Mouse (Mus musculus) heart, embryonic 14.5 days (tissue): ENCODE results near the gene Snip1. TPM values are rescaled to one million over a fixed set of nuclear protein-coding genes. Genes with fewer than 3 reads are reported as not detected.
A peak's percentile ranks its signal among the peaks of the same experiment; 100 is the strongest.

Experiments
- ATAC-seq: fragments of 200-750 bp; cut with Nextera tagmentation; 2 replicates; pipeline ENCODE4 v1.8.0; 2017; ENCODE audit warnings: low read depth, moderate TSS enrichment; ENCODE audit not compliant: insufficient number of reproducible peaks, insufficient read depth, low FRiP score
- H3K27ac ChIP-seq, 2 experiments: fragments of 200-500 bp in 1 of 2; fragments of 300-500 bp in 1 of 2; sonication (generic) in 1 of 2; replicated peaks in 1 of 2; 2 replicates each; pipeline ENCODE4 v1.5.1; 2012 to 2014; ENCODE audit warnings: low read depth in 2 of 2, low read length in 2 of 2, control low read depth in 1 of 2, mild to moderate bottlenecking in 1 of 2, mixed read lengths in 1 of 2; ENCODE audit not compliant: control insufficient read depth in 1 of 2, insufficient read depth in 1 of 2
- H3K27me3 ChIP-seq: fragments of 300-500 bp; sonication (generic); 2 replicates; pipeline ENCODE4 v1.6.1; 2014; ENCODE audit warnings: mild to moderate bottlenecking, low read length, control low read depth; ENCODE audit not compliant: control insufficient read depth, insufficient read depth
- H3K36me3 ChIP-seq: fragments of 300-500 bp; sonication (generic); 2 replicates; pipeline ENCODE4 v1.6.1; 2014; ENCODE audit warnings: mild to moderate bottlenecking, control low read depth, low read length, mixed read lengths; ENCODE audit not compliant: control insufficient read depth, insufficient read depth
- H3K4me1 ChIP-seq, 2 experiments: fragments of 200-500 bp in 1 of 2; fragments of 300-500 bp in 1 of 2; sonication (generic) in 1 of 2; 2 replicates each; pipeline ENCODE4 v1.6.1; 2012 to 2014; ENCODE audit warnings: low read length in 2 of 2, control low read depth in 1 of 2, mixed read lengths in 1 of 2; ENCODE audit not compliant: control insufficient read depth in 2 of 2, insufficient read depth in 2 of 2
- H3K4me2 ChIP-seq: fragments of 300-500 bp; sonication (generic); 2 replicates; pipeline ENCODE4 v1.6.1; 2014; ENCODE audit warnings: mild to moderate bottlenecking, low read length
- H3K4me3 ChIP-seq, 2 experiments: fragments of 200-500 bp in 1 of 2; fragments of 300-500 bp in 1 of 2; sonication (generic) in 1 of 2; 2 replicates each; pipeline ENCODE4 v1.5.1; 2012 to 2014; ENCODE audit warnings: low read length in 2 of 2, mild to moderate bottlenecking in 2 of 2, control low read depth in 1 of 2, low read depth in 1 of 2, moderate library complexity in 1 of 2; ENCODE audit not compliant: control insufficient read depth in 1 of 2, insufficient read depth in 1 of 2
- H3K9ac ChIP-seq: fragments of 300-500 bp; sonication (generic); 2 replicates; pipeline ENCODE4 v1.6.1; 2014; ENCODE audit warnings: mild to moderate bottlenecking, low read length
- H3K9me3 ChIP-seq: fragments of 300-500 bp; sonication (generic); 2 replicates; pipeline ENCODE4 v1.6.1; 2016; ENCODE audit warnings: low read length, control low read depth; ENCODE audit not compliant: control insufficient read depth
- WGBS: fragments of 180-500 bp; shearing (Covaris S2); extraction: QIAGEN DNeasy Blood & Tissue Kit; methylation state at CpG from one replicate; pipeline ENCODE4 v1.1.7; 2014; 5-methylcytosine and 5-hydroxymethylcytosine counted together
- polyA plus RNA-seq: library from polyadenylated mRNA; unstranded; fragments of >200 nt; fragmentation: Nextera tagmentation; extraction: Ambion mirVana; gene quantifications from 2 replicates; pipeline ENCODE4 v1.2.1, GENCODE M21; 2014

Gene Snip1
- polyA plus RNA-seq, 1 experiment from 2014 or later = 19.3 TPM

GRCm38 (mm10) chr4:125056476-125056875 is 10.0 kb upstream of the Snip1 start:
- ATAC-seq = no peak
- Histone ChIP-seq H3K27ac (0 out of 4 replicates have a peak overlapping the region, but pooled peaks of 1 of the 2 experiments have one; percentile 33), H3K4me1 (peaks cover 9 to 15% of the 10 kb centered on the region in 2 experiments), H3K4me2 (no peak overlapping the region), H3K9ac (no peak overlapping the region), H3K9me3 (no peaks in the 10 kb centered on the region), H3K4me3 (no peak overlapping the region), H3K36me3 (peaks cover 51% of the 10 kb centered on the region), H3K27me3 (no peaks in the 10 kb centered on the region)
- WGBS = 92% methylated on average over 4 of the region's 4 CpGs

- Histone ChIP-seq H3K36me3 (peaks cover 43% of the 10 kb centered on the region), H3K27ac (peak overlapping the region; percentile 33 to 58; a peak in 3 of 4 replicates), H3K9me3 (no peaks in the 10 kb centered on the region), H3K4me1 (peaks cover 9 to 15% of the 10 kb centered on the region in 2 experiments), H3K27me3 (no peaks in the 10 kb centered on the region), H3K4me3 (no peak overlapping the region), H3K9ac (no peak overlapping the region), H3K4me2 (0 out of 2 replicates have a peak overlapping the region, but pooled peaks have one; percentile 6)
- WGBS = under 1% methylated on average over 3 of the region's 3 CpGs
- no peak for ATAC-seq
Measured at GRCm38 (mm10) chr4:125057273-125057672, 9.2 kb upstream of the Snip1 start.

DNA sequence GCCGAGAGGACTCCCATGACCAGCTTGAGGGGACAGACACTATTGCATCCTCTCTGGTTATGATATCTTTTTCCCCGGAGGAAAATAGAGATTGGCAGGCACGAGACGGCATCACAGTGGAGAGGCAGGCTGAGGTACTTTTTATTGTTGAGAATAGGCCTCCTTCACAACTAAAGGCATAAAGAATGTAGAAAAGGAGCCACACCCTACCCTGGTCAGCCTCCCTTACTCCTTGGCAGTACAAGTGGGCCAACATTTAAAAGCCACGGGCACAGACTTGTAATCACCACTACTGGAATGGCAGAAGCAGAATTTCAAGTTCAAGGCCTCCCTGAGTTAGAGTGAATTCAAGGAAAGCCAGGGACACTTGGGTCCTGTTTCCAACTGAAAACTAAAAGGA is 8.4 kb upstream of the Snip1 start:
- H3K9ac ChIP-seq = no peak overlapping the region
- ATAC-seq = no peak
- 14% methylated on average over 5 of the region's 5 CpGs for WGBS
- no peaks in the 10 kb centered on the region for H3K9me3 ChIP-seq
- no peak overlapping the region for H3K4me2 ChIP-seq
- no peak overlapping the region for H3K4me3 ChIP-seq
- no peak overlapping the region for H3K27ac ChIP-seq
- H3K27me3 ChIP-seq = no peaks in the 10 kb centered on the region
- peaks cover 9 to 15% of the 10 kb centered on the region in 2 experiments for H3K4me1 ChIP-seq
- peaks cover 35% of the 10 kb centered on the region for H3K36me3 ChIP-seq

GRCm38 (mm10) chr4:125059025-125059424 is 7.4 kb upstream of the Snip1 start:
- no peak overlapping the region for H3K27ac ChIP-seq
- H3K9me3 ChIP-seq = no peaks in the 10 kb centered on the region
- H3K36me3 ChIP-seq = peaks cover 25% of the 10 kb centered on the region
- no peak overlapping the region for H3K4me3 ChIP-seq
- H3K9ac ChIP-seq = no peak overlapping the region
- ATAC-seq = no peak
- H3K4me1 ChIP-seq = peaks cover 9 to 15% of the 10 kb centered on the region in 2 experiments
- peak overlapping the region; percentile 53 for H3K4me2 ChIP-seq
- 4% methylated on average over 8 of the region's 8 CpGs for WGBS
- no peaks in the 10 kb centered on the region for H3K27me3 ChIP-seq

GRCm38 (mm10) chr4:125063829-125064228 is 2.6 kb upstream of the Snip1 start:
- no peak overlapping the region for H3K9ac ChIP-seq
- H3K27ac ChIP-seq = no peak overlapping the region
- no peak overlapping the region for H3K4me2 ChIP-seq
- H3K36me3 ChIP-seq = peaks cover 10% of the 10 kb centered on the region
- H3K9me3 ChIP-seq = no peaks in the 10 kb centered on the region
- H3K27me3 ChIP-seq = no peaks in the 10 kb centered on the region; the same call in 1 of the 2 replicates
- 67% methylated on average over 8 of the region's 8 CpGs for WGBS
- ATAC-seq = no peak
- H3K4me1 ChIP-seq = peaks cover 6 to 17% of the 10 kb centered on the region in 2 experiments
- no peak overlapping the region for H3K4me3 ChIP-seq

GRCm38 (mm10) chr4:125065517-125066307 is 760 bp upstream of the Snip1 start, which contains the start of gene Dnali1:
TSS of gene Dnali1 (minus strand) at chr4:125065703.
- ATAC-seq = no peak
- WGBS = 4% methylated on average over 26 of the region's 26 CpGs
- H3K36me3 ChIP-seq = peaks cover 29% of the 10 kb centered on the region

GRCm38 (mm10) chr4:125077700-125078099 is 11.2 kb downstream of the Snip1 start:
- H3K4me3 ChIP-seq = no peak overlapping the region
- no peak overlapping the region for H3K4me2 ChIP-seq
- ATAC-seq = no peak
- no peak overlapping the region for H3K9ac ChIP-seq
- no peaks in the 10 kb centered on the region for H3K4me1 ChIP-seq
- H3K27me3 ChIP-seq = no peaks in the 10 kb centered on the region
- 81% methylated on average over 2 of the region's 2 CpGs for WGBS
- peaks cover 41% of the 10 kb centered on the region for H3K36me3 ChIP-seq
- no peaks in the 10 kb centered on the region for H3K9me3 ChIP-seq
- no peak overlapping the region for H3K27ac ChIP-seq

More at GRCm38 (mm10) chr4:125065517-125066307, 760 bp upstream of the Snip1 start, which contains the start of gene Dnali1:
- Histone ChIP-seq H3K4me3 (peak within 1 kb of the TSS; percentile 79 to 84), H3K27me3 (no peaks in the 10 kb centered on the region; the same call in 1 of the 2 replicates), H3K4me2 (peak within 1 kb of the TSS; percentile 88), H3K9ac (peak within 1 kb of the TSS; percentile 88), H3K9me3 (no peaks in the 10 kb centered on the region), H3K4me1 (peaks cover 5 to 17% of the 10 kb centered on the region in 2 experiments), H3K27ac (no peak within 1 kb of the TSS)
